Mouse (Mus musculus) stomach, postnatal 0 days (tissue): Measurements from ENCODE around the gene Dmbx1. TPM values are rescaled to one million over a fixed set of nuclear protein-coding genes. Genes with fewer than 3 reads are reported as not detected.

Experiments used
- ATAC-seq: fragments of 200-750 bp; cut with Nextera tagmentation; 2 replicates; pipeline ENCODE4 v1.8.0; 2017; ENCODE audit not compliant: low FRiP score, low TSS enrichment
- DNase-seq: peaks from one replicate; pipeline ENCODE4 v3.0.0-alpha.2; 2016; ENCODE audit warnings: low spot score
- H3K27ac ChIP-seq: fragments of 300-500 bp; sonication (generic); replicated peaks from 2 replicates; pipeline ENCODE4 v1.5.1; 2014; ENCODE audit warnings: mild to moderate bottlenecking, control low read depth
- H3K27me3 ChIP-seq: fragments of 300-500 bp; sonication (generic); 2 replicates; pipeline ENCODE4 v1.6.1; 2014; ENCODE audit warnings: low read length; ENCODE audit not compliant: control insufficient read depth, insufficient read depth
- H3K36me3 ChIP-seq: fragments of 300-500 bp; sonication (generic); 2 replicates; pipeline ENCODE4 v1.6.1; 2014; ENCODE audit warnings: low read length, mixed read lengths; ENCODE audit not compliant: control insufficient read depth, insufficient read depth
- H3K4me1 ChIP-seq: fragments of 300-500 bp; sonication (generic); replicated peaks from 2 replicates; pipeline ENCODE4 v1.6.1; 2014; ENCODE audit warnings: antibody characterized with exemption; ENCODE audit not compliant: control insufficient read depth, insufficient read depth
- H3K4me2 ChIP-seq: fragments of 300-500 bp; sonication (generic); replicated peaks from 2 replicates; pipeline ENCODE4 v1.6.1; 2014; ENCODE audit warnings: low read depth, mild to moderate bottlenecking, control low read depth, moderate library complexity
- H3K4me3 ChIP-seq: fragments of 300-500 bp; sonication (generic); 2 replicates; pipeline ENCODE4 v1.5.1; 2014; ENCODE audit warnings: low read depth, low read length, control low read depth
- H3K9ac ChIP-seq: fragments of 300-500 bp; sonication (generic); 2 replicates; pipeline ENCODE4 v1.6.1; 2014; ENCODE audit warnings: mild to moderate bottlenecking, low read length, control low read depth, mixed read lengths
- H3K9me3 ChIP-seq: fragments of 300-500 bp; sonication (generic); 2 replicates; pipeline ENCODE4 v1.6.1; 2016; ENCODE audit warnings: low read length; ENCODE audit not compliant: control insufficient read depth
- CTCF ChIP-seq: IDR thresholded peaks from 2 replicates; pipeline ENCODE4 v1.5.1; 2016; ENCODE audit warnings: antibody characterized with exemption, low read depth, mild to moderate bottlenecking, moderate library complexity
- EP300 ChIP-seq: optimal IDR thresholded peaks from 2 replicates; pipeline ENCODE3; 2016; ENCODE audit warnings: antibody characterized with exemption
- WGBS: fragments of 180-500 bp; shearing (Covaris S2); extraction: QIAGEN DNeasy Blood & Tissue Kit; methylation state at CpG from one replicate; pipeline ENCODE4 v1.1.7; 2014; 5-methylcytosine and 5-hydroxymethylcytosine counted together
- polyA plus RNA-seq: library from polyadenylated mRNA; unstranded; fragments of >200 nt; fragmentation: Nextera tagmentation; extraction: Ambion mirVana; gene quantifications from 2 replicates; pipeline ENCODE4 v1.2.1, GENCODE M21; 2015

The Dmbx1 gene
- polyA plus RNA-seq, 1 experiment from 2014 or later: not detected

- Histone ChIP-seq H3K9ac (no peak overlapping the region), H3K4me1 (no peaks in the 10 kb centered on the region), H3K27ac (no peak overlapping the region), H3K9me3 (no peaks in the 10 kb centered on the region), H3K4me2 (no peak overlapping the region), H3K36me3 (no peaks in the 10 kb centered on the region), H3K27me3 (peaks cover 8% of the 10 kb centered on the region; the same call in 1 of the 2 replicates), H3K4me3 (no peak overlapping the region)
- 37% methylated on average over 5 of the region's 5 CpGs for WGBS
- ATAC-seq (0 out of 2 replicates have a peak, but pooled peaks have one; percentile 18), DNase-seq (no peak)
- no peak for TF ChIP-seq EP300
- no peak for TF ChIP-seq CTCF
Measured at GRCm38 (mm10) chr4:115953559-115953958, 13.8 kb upstream of the Dmbx1 start.

- DNase-seq (peak; percentile 59), ATAC-seq (no peak)
- H3K27me3 ChIP-seq: peaks cover 8% of the 10 kb centered on the region; the same call in 1 of the 2 replicates
- H3K4me2 ChIP-seq: no peak overlapping the region
- H3K27ac ChIP-seq: no peak overlapping the region
- TF ChIP-seq EP300 (no peak), CTCF (peak; percentile 78)
- no peaks in the 10 kb centered on the region for H3K36me3 ChIP-seq
- H3K9me3 ChIP-seq: no peaks in the 10 kb centered on the region
- no peak overlapping the region for H3K4me3 ChIP-seq
- WGBS: 16% methylated on average over 6 of the region's 6 CpGs
- no peak overlapping the region for H3K9ac ChIP-seq
- no peaks in the 10 kb centered on the region for H3K4me1 ChIP-seq
Measured at GRCm38 (mm10) chr4:115952758-115953157, 13.0 kb upstream of the Dmbx1 start.

GRCm38 (mm10) chr4:115943669-115944314, 4.1 kb upstream of the Dmbx1 start:
- TF ChIP-seq CTCF (no peak), EP300 (no peak)
- Histone ChIP-seq H3K4me2 (no peak overlapping the region), H3K4me3 (no peak overlapping the region), H3K27ac (no peak overlapping the region), H3K27me3 (peaks cover 35% of the 10 kb centered on the region), H3K9me3 (no peaks in the 10 kb centered on the region), H3K4me1 (no peaks in the 10 kb centered on the region), H3K36me3 (no peaks in the 10 kb centered on the region), H3K9ac (no peak overlapping the region)
- DNase-seq (no peak), ATAC-seq (no peak)
- 2% methylated on average over 30 of the region's 41 CpGs for WGBS

- Histone ChIP-seq H3K27me3 (peaks cover 46% of the 10 kb centered on the region), H3K9me3 (no peaks in the 10 kb centered on the region), H3K4me1 (no peaks in the 10 kb centered on the region), H3K36me3 (no peaks in the 10 kb centered on the region), H3K27ac (no peak overlapping the region), H3K4me2 (no peak overlapping the region), H3K4me3 (no peak overlapping the region), H3K9ac (no peak overlapping the region)
- no peak for TF ChIP-seq EP300
- no peak for TF ChIP-seq CTCF
- DNase-seq (no peak), ATAC-seq (no peak)
- WGBS: 18% methylated on average over 9 of the region's 9 CpGs
Measured at GRCm38 (mm10) chr4:115941242-115941820, 1.6 kb upstream of the Dmbx1 start.

- no peak for TF ChIP-seq CTCF
- TF ChIP-seq EP300: no peak
- Histone ChIP-seq H3K9ac (no peak overlapping the region), H3K9me3 (no peaks in the 10 kb centered on the region), H3K4me2 (no peak overlapping the region), H3K27ac (no peak overlapping the region), H3K4me3 (no peak overlapping the region), H3K36me3 (no peaks in the 10 kb centered on the region), H3K27me3 (peaks cover 43% of the 10 kb centered on the region), H3K4me1 (no peaks in the 10 kb centered on the region)
- DNase-seq (no peak), ATAC-seq (no peak)
- 6% methylated on average over 3 of the region's 3 CpGs for WGBS
Measured at GRCm38 (mm10) chr4:115940681-115941080, 955 bp upstream of the Dmbx1 start.
